Mouse (Mus musculus) bone marrow, adult 2 months (tissue): Measurements from ENCODE around the gene Axdnd1.

ENCODE experiments used
- CTCF ChIP-seq: fragments of 200-500 bp; IDR thresholded peaks from 2 replicates; pipeline ENCODE4 v1.5.1; 2011; ENCODE audit warnings: low read length, control low read depth; ENCODE audit not compliant: control insufficient read depth, insufficient read depth
- POLR2A ChIP-seq: fragments of 200-500 bp; IDR thresholded peaks from 2 replicates; pipeline ENCODE4 v1.6.1; 2011; ENCODE audit warnings: low read depth, mild to moderate bottlenecking, control low read depth, low read length, borderline replicate concordance; ENCODE audit not compliant: control insufficient read depth

GRCm38 (mm10) chr1:156345633-156346032 lies 75.3 kb downstream of the Axdnd1 start:
- no peak for TF ChIP-seq CTCF
- TF ChIP-seq POLR2A: no peak
